Mouse (Mus musculus): ENCODE results near the gene Fam167b.

GRCm38 (mm10) chr4:129584370-129584769 is 6.0 kb upstream of the Fam167b start:
- TF ChIP-seq CTCF (IDR thresholded peaks at IDR 0.05; ENCODE audit: borderline replicate concordance, insufficient read depth, low read length): no peak
- TF ChIP-seq POLR2A (IDR thresholded peaks at IDR 0.05; ENCODE audit: low read depth, low read length): no peak
